Mouse (Mus musculus): ENCODE measurements at regions not wholly inside any gene's neighbourhood (a gene's known extent, or its start where the extent isn't known, plus 50 kb on each side); places are given as distances from the start of the nearest gene placed in this dataset.

DNA sequence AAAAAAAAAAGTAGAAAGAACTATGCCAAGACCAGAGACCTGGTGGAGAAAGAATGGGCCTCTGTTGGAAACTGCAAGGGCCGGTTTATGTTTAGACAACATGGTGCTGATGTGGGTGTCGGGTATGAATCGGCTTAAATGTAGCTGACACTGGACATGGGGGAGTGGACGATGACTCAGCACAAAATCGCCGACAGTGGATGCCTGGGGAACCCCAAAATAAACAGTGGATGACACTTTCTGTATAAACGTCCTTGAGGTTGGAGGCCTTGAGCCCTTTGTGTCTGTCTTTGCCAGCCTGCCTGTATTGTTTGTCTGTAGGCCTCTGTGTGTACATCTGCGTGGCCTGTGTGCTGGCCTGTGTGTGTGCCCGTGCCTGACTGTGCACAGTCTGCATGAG, 52.1 kb upstream of the Enah start:
- POLR2A ChIA-PET, result interaction anchor here in 3 of 4 experiments (0.7 to 1.8 kb wide), 15 partner anchors 8 to 124 kb away, joined by 3 to 6 read pairs (median 3); no protein-coding TSS in a partner anchor
- CTCF ChIA-PET, result interaction anchor here in 1 of 4 experiments (0.7 kb wide), 1 partner anchor 147 kb away, joined by 3 read pairs; no protein-coding TSS in a partner anchor

DNA sequence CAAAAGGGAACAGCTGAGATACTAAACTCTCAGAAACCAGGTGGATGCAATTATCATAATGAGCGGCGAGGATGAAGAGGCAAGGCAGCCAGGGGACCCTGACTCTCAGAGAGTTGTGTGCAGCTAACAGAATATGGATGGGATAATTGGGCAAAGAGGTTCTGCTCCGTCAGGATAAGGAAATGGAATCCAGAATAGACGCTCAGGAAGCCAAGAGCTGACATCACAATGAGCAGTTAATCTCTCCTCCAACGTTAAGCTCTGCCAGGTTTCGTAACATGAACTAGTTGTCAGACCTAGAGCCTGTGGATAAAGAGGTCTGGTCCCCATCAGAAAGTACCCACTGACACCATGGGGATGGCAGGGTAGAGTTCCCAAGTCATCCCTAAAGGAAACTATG, 51.4 kb upstream of the Srp9 start:
- POLR2A ChIA-PET, result interaction anchor here in 3 of 4 experiments (0.6 to 1.8 kb wide), 12 partner anchors 9 to 43 kb away, joined by 3 to 6 read pairs (median 4); no protein-coding TSS in a partner anchor
- CTCF ChIA-PET, result interaction anchor here in 1 of 4 experiments (0.6 kb wide), 1 partner anchor 436 kb away, joined by 3 read pairs; no protein-coding TSS in a partner anchor

DNA sequence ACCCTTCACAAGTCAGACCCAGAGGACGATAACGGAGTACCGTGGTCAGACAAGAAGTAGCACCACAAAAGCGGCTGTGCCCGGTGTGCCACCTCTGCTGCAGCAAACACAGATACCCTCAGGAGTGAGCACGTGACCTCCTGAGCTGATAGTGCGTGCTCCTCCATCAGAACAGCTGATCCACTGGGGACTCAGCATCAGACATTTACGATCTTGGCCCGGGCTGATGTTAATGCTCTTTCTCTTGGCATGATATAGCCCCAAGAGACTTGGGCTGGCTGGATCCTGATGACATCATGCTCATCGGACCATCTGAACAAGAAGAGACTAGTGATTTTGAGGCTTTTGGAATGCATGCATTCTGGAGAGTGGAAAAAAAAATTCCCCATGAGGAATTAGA, 50.3 kb upstream of the Srp9 start:
- ChIA-PET CTCF (no interaction called here), POLR2A (interaction anchor here in 1 of 4 experiments (0.7 kb wide), 1 partner anchor 208 kb away, joined by 3 read pairs; no protein-coding TSS in a partner anchor)
